Mouse (Mus musculus): Measurements from ENCODE around the gene D630039A03Rik.

DNA sequence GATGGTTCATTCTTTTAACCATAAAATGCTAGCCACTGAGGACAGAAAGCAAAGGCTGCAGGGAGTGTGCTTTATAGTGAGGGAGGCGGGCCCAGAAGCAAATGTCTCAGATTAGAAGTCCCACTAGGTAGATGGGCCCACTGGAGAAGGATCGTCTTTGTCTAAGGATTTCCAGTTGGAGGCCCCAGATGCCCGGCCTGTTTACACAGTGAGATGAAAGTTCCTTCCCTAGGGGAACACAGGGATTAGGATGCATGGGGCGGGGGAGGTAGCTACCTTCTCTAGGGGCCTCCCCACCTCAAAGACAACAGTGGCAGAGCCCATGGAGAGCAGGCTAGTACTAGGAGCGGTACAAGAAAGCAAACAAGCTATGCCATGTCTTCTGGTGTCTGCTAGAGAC is 21.0 kb downstream of the D630039A03Rik start:
- no peak for TF ChIP-seq EP300 (IDR thresholded peaks at IDR 0.05)
- TF ChIP-seq CTCF (IDR thresholded peaks at IDR 0.05) = no peak

Data from lung, postnatal 0 days (tissue).